Mouse (Mus musculus): Measurements from ENCODE around the gene Efcab12. TPM values are rescaled to one million over a fixed set of nuclear protein-coding genes. Genes with fewer than 3 reads are reported as not detected.
"Not testable (repeated sequence)": the region's sequence is repeated elsewhere in the genome, so short reads cannot be mapped to it uniquely, and the experiment has no call there.

The Efcab12 gene
- polyA plus RNA-seq (2016; fragmentation: Nextera tagmentation; extraction: Ambion mirVana) = 1.7 and 1.9 TPM in 2 replicates

- Histone ChIP-seq H3K9me3 (no peaks in the 10 kb centered on the region), H3K27ac (peak within 1 kb of the TSS; percentile 85), H3K36me3 (replicated peaks) (peaks cover 26% of the 10 kb centered on the region), H3K4me1 (peaks cover 18% of the 10 kb centered on the region), H3K27me3 (ENCODE audit: poor library complexity, severe bottlenecking) (no peaks in the 10 kb centered on the region), H3K4me3 (peak within 1 kb of the TSS; percentile 52)
- peak; percentile 80 for DNase-seq (ENCODE audit: extremely low spot score, low spot score)
- 2% methylated on average over 19 of the region's 19 CpGs for WGBS
These were observed at the start of gene Efcab12 for GRCm38 (mm10) chr6:115838161-115838597. Gene Efcab12 (minus strand): TSS chr6:115838412.

- Histone ChIP-seq H3K4me1 (peaks cover 10% of the 10 kb centered on the region), H3K27me3 (ENCODE audit: poor library complexity, severe bottlenecking) (no peaks in the 10 kb centered on the region), H3K36me3 (replicated peaks) (peaks cover 66% of the 10 kb centered on the region), H3K27ac (no peak overlapping the region), H3K4me3 (no peak overlapping the region), H3K9me3 (peaks cover 7% of the 10 kb centered on the region; the same call in 1 of the 2 replicates)
- no peak for DNase-seq (ENCODE audit: extremely low spot score, low spot score)
- 78% methylated on average over 4 of the region's 4 CpGs for WGBS
These were observed 48.7 kb upstream of the Efcab12 start for GRCm38 (mm10) chr6:115886894-115887293.

- Histone ChIP-seq H3K9me3 (peaks cover 7% of the 10 kb centered on the region; the same call in 1 of the 2 replicates), H3K27me3 (ENCODE audit: poor library complexity, severe bottlenecking) (no peaks in the 10 kb centered on the region), H3K36me3 (replicated peaks) (peaks cover 65% of the 10 kb centered on the region), H3K4me1 (no peaks in the 10 kb centered on the region), H3K4me3 (no peak overlapping the region), H3K27ac (no peak overlapping the region)
- no peak for DNase-seq (ENCODE audit: extremely low spot score, low spot score)
These were observed 45.8 kb upstream of the Efcab12 start for GRCm38 (mm10) chr6:115884018-115884417.

- Histone ChIP-seq H3K4me1 (no peaks in the 10 kb centered on the region), H3K4me3 (no peak overlapping the region), H3K9me3 (no peaks in the 10 kb centered on the region), H3K27me3 (ENCODE audit: poor library complexity, severe bottlenecking) (no peaks in the 10 kb centered on the region), H3K27ac (no peak overlapping the region), H3K36me3 (replicated peaks) (peaks cover 66% of the 10 kb centered on the region)
- DNase-seq (ENCODE audit: extremely low spot score, low spot score) = no peak
- 92% methylated on average over 8 of the region's 8 CpGs for WGBS
These were observed 42.5 kb upstream of the Efcab12 start for GRCm38 (mm10) chr6:115880751-115881150.

- DNase-seq (ENCODE audit: extremely low spot score, low spot score) = no peak
- 87% methylated on average over 6 of the region's 6 CpGs for WGBS
- H3K4me1 ChIP-seq = no peaks in the 10 kb centered on the region
- no peak overlapping the region for H3K27ac ChIP-seq
- no peaks in the 10 kb centered on the region for H3K27me3 ChIP-seq (ENCODE audit: poor library complexity, severe bottlenecking)
- H3K36me3 ChIP-seq (replicated peaks) = peaks cover 65% of the 10 kb centered on the region
- no peak overlapping the region for H3K4me3 ChIP-seq
- no peaks in the 10 kb centered on the region for H3K9me3 ChIP-seq
These were observed 41.5 kb upstream of the Efcab12 start for GRCm38 (mm10) chr6:115879736-115880135.

- 85% methylated on average over 6 of the region's 6 CpGs for WGBS
- DNase-seq (ENCODE audit: extremely low spot score, low spot score) = no peak
- H3K27ac ChIP-seq = no peak overlapping the region
These were observed 40.5 kb upstream of the Efcab12 start for GRCm38 (mm10) chr6:115878694-115879093.

GRCm38 (mm10) chr6:115877239-115877638 lies 39.0 kb upstream of the Efcab12 start:
- peaks cover 56% of the 10 kb centered on the region for H3K36me3 ChIP-seq (replicated peaks)
- H3K4me3 ChIP-seq = no peak overlapping the region
- H3K27me3 ChIP-seq (ENCODE audit: poor library complexity, severe bottlenecking) = no peaks in the 10 kb centered on the region
- 90% methylated on average over 2 of the region's 2 CpGs for WGBS
- no peak overlapping the region for H3K27ac ChIP-seq
- no peaks in the 10 kb centered on the region for H3K4me1 ChIP-seq
- H3K9me3 ChIP-seq = no peaks in the 10 kb centered on the region
- DNase-seq (ENCODE audit: extremely low spot score, low spot score) = no peak

More at GRCm38 (mm10) chr6:115878694-115879093, 40.5 kb upstream of the Efcab12 start:
- H3K4me1 ChIP-seq = no peaks in the 10 kb centered on the region
- peaks cover 60% of the 10 kb centered on the region for H3K36me3 ChIP-seq (replicated peaks)
- no peaks in the 10 kb centered on the region for H3K9me3 ChIP-seq
- H3K27me3 ChIP-seq (ENCODE audit: poor library complexity, severe bottlenecking) = no peaks in the 10 kb centered on the region
- H3K4me3 ChIP-seq = no peak overlapping the region

- not testable (repeated sequence) for H3K4me1 ChIP-seq; DNase-seq (ENCODE audit: extremely low spot score, low spot score); H3K4me3 ChIP-seq; H3K27ac ChIP-seq; H3K27me3 ChIP-seq (ENCODE audit: poor library complexity, severe bottlenecking); H3K9me3 ChIP-seq
- WGBS = no CpG with 5 or more reads among the region's 3 CpGs
- peaks cover 12% of the 10 kb centered on the region for H3K36me3 ChIP-seq (replicated peaks)
These were observed 33.1 kb upstream of the Efcab12 start for GRCm38 (mm10) chr6:115871318-115871717.

GRCm38 (mm10) chr6:115867157-115867556 lies 28.9 kb upstream of the Efcab12 start:
- H3K36me3 ChIP-seq (replicated peaks) = peaks cover 26% of the 10 kb centered on the region
- H3K4me1 ChIP-seq; H3K27me3 ChIP-seq (ENCODE audit: poor library complexity, severe bottlenecking); H3K9me3 ChIP-seq; H3K4me3 ChIP-seq; H3K27ac ChIP-seq; DNase-seq (ENCODE audit: extremely low spot score, low spot score): not testable (repeated sequence)
- no CpG with 5 or more reads among the region's 3 CpGs for WGBS

- no peak for DNase-seq (ENCODE audit: extremely low spot score, low spot score)
- no peaks in the 10 kb centered on the region for H3K4me1 ChIP-seq
- H3K27ac ChIP-seq = no peak overlapping the region
- no peak overlapping the region for H3K4me3 ChIP-seq
- H3K36me3 ChIP-seq (replicated peaks) = peaks cover 26% of the 10 kb centered on the region
- no peaks in the 10 kb centered on the region for H3K9me3 ChIP-seq
- H3K27me3 ChIP-seq (ENCODE audit: poor library complexity, severe bottlenecking) = no peaks in the 10 kb centered on the region
- WGBS = 93% methylated on average over 4 of the region's 4 CpGs
These were observed 27.0 kb upstream of the Efcab12 start for GRCm38 (mm10) chr6:115865246-115865645.

GRCm38 (mm10) chr6:115863340-115863841 lies 25.2 kb upstream of the Efcab12 start:
- Histone ChIP-seq H3K9me3 (no peaks in the 10 kb centered on the region), H3K36me3 (replicated peaks) (peaks cover 26% of the 10 kb centered on the region), H3K4me3 (no peak overlapping the region), H3K27ac (no peak overlapping the region), H3K4me1 (no peaks in the 10 kb centered on the region), H3K27me3 (ENCODE audit: poor library complexity, severe bottlenecking) (no peaks in the 10 kb centered on the region)
- 85% methylated on average over 7 of the region's 7 CpGs for WGBS
- no peak for DNase-seq (ENCODE audit: extremely low spot score, low spot score)

- H3K9me3 ChIP-seq = no peaks in the 10 kb centered on the region
- H3K4me1 ChIP-seq = peaks cover 6% of the 10 kb centered on the region; the same call in 1 of the 2 replicates
- no peak for DNase-seq (ENCODE audit: extremely low spot score, low spot score)
- H3K36me3 ChIP-seq (replicated peaks) = peaks cover 20% of the 10 kb centered on the region
- no peak overlapping the region for H3K27ac ChIP-seq
- no peaks in the 10 kb centered on the region for H3K27me3 ChIP-seq (ENCODE audit: poor library complexity, severe bottlenecking)
- no peak overlapping the region for H3K4me3 ChIP-seq
- WGBS = 94% methylated on average over 7 of the region's 7 CpGs
These were observed 21.9 kb upstream of the Efcab12 start for GRCm38 (mm10) chr6:115860027-115860556.

- H3K9me3 ChIP-seq = no peaks in the 10 kb centered on the region
- H3K4me3 ChIP-seq = no peak overlapping the region
- H3K4me1 ChIP-seq = peaks cover 6% of the 10 kb centered on the region; the same call in 1 of the 2 replicates
- no peak for DNase-seq (ENCODE audit: extremely low spot score, low spot score)
- H3K27ac ChIP-seq = no peak overlapping the region
- H3K36me3 ChIP-seq (replicated peaks) = peaks cover 12% of the 10 kb centered on the region
- WGBS = 67% methylated on average over 4 of the region's 4 CpGs
- H3K27me3 ChIP-seq (ENCODE audit: poor library complexity, severe bottlenecking) = no peaks in the 10 kb centered on the region
These were observed 21.0 kb upstream of the Efcab12 start for GRCm38 (mm10) chr6:115859258-115859657.

Data from forebrain, embryonic 10.5 days (tissue).